Mouse (Mus musculus) hindbrain, embryonic 15.5 days (tissue): ENCODE measurements around the gene Bmp2k. TPM values are rescaled to one million over a fixed set of nuclear protein-coding genes. Genes with fewer than 3 reads are reported as not detected.
A peak's percentile ranks its signal among the peaks of the same experiment; 100 is the strongest.

Experiments
- ATAC-seq: fragments of 200-750 bp; cut with Nextera tagmentation; 2 replicates; pipeline ENCODE4 v1.8.0; 2017; ENCODE audit warnings: low read depth, moderate number of reproducible peaks, moderate TSS enrichment; ENCODE audit not compliant: low FRiP score
- H3K27ac ChIP-seq: fragments of 300-500 bp; sonication (generic); replicated peaks from 2 replicates; pipeline ENCODE4 v1.5.1; 2015; ENCODE audit warnings: mild to moderate bottlenecking, inconsistent platforms
- H3K27me3 ChIP-seq: fragments of 300-500 bp; sonication (generic); 2 replicates; pipeline ENCODE4 v1.6.1; 2015; ENCODE audit warnings: control low read depth, inconsistent platforms
- H3K36me3 ChIP-seq: fragments of 300-500 bp; sonication (generic); 2 replicates; pipeline ENCODE4 v1.6.1; 2015; ENCODE audit warnings: control low read depth, inconsistent platforms
- H3K4me1 ChIP-seq: fragments of 300-500 bp; sonication (generic); replicated peaks from 2 replicates; pipeline ENCODE4 v1.6.1; 2015; ENCODE audit warnings: control low read depth, inconsistent platforms
- H3K4me2 ChIP-seq: fragments of 300-500 bp; sonication (generic); 2 replicates; pipeline ENCODE4 v1.6.1; 2015; ENCODE audit warnings: moderate library complexity, mild to moderate bottlenecking, inconsistent platforms
- H3K4me3 ChIP-seq: fragments of 300-500 bp; sonication (generic); 2 replicates; pipeline ENCODE4 v1.5.1; 2015; ENCODE audit warnings: mild to moderate bottlenecking, inconsistent platforms
- H3K9ac ChIP-seq: fragments of 300-500 bp; sonication (generic); 2 replicates; pipeline ENCODE4 v1.6.1; 2015; ENCODE audit warnings: inconsistent platforms
- H3K9me3 ChIP-seq: fragments of 300-500 bp; sonication (generic); 2 replicates; pipeline ENCODE4 v1.6.1; 2016; ENCODE audit warnings: control low read depth, inconsistent platforms
- WGBS: fragments of 180-500 bp; shearing (Covaris S2); methylation state at CpG from one replicate; pipeline ENCODE4 v1.1.7; 2015; 5-methylcytosine and 5-hydroxymethylcytosine counted together
- polyA plus RNA-seq: library from polyadenylated mRNA; unstranded; fragments of >200 nt; fragmentation: Nextera tagmentation; extraction: Ambion mirVana; gene quantifications from 2 replicates; pipeline ENCODE4 v1.2.1, GENCODE M21; 2015

Gene Bmp2k
- polyA plus RNA-seq, 1 experiment from 2014 or later = 9.9 TPM

- ATAC-seq = no peak
- H3K4me1 ChIP-seq = peaks cover 4% of the 10 kb centered on the region; the same call in 1 of the 2 replicates
These were observed 22.8 kb upstream of the Bmp2k start for GRCm38 (mm10) chr5:96974661-96975060.

GRCm38 (mm10) chr5:96975112-96975511 lies 22.4 kb upstream of the Bmp2k start:
- H3K9me3 ChIP-seq = no peaks in the 10 kb centered on the region
- ATAC-seq = no peak
- 76% methylated on average over 3 of the region's 3 CpGs for WGBS
- no peak overlapping the region for H3K4me2 ChIP-seq
- no peak overlapping the region for H3K4me3 ChIP-seq
- no peaks in the 10 kb centered on the region for H3K36me3 ChIP-seq
- no peak overlapping the region for H3K9ac ChIP-seq
- no peaks in the 10 kb centered on the region for H3K27me3 ChIP-seq
- no peak overlapping the region for H3K27ac ChIP-seq
- H3K4me1 ChIP-seq = peaks cover 8% of the 10 kb centered on the region

More at GRCm38 (mm10) chr5:96974661-96975060, 22.8 kb upstream of the Bmp2k start:
- 62% methylated on average over 1 of the region's 1 CpGs for WGBS
- H3K36me3 ChIP-seq = no peaks in the 10 kb centered on the region
- H3K27ac ChIP-seq = no peak overlapping the region
- H3K27me3 ChIP-seq = no peaks in the 10 kb centered on the region
- H3K9ac ChIP-seq = no peak overlapping the region
- H3K4me2 ChIP-seq = no peak overlapping the region
- H3K4me3 ChIP-seq = no peak overlapping the region
- no peaks in the 10 kb centered on the region for H3K9me3 ChIP-seq

GRCm38 (mm10) chr5:96976150-96976549 lies 21.3 kb upstream of the Bmp2k start:
- H3K4me3 ChIP-seq = no peak overlapping the region
- no peaks in the 10 kb centered on the region for H3K27me3 ChIP-seq
- no peak for ATAC-seq
- no peak overlapping the region for H3K4me2 ChIP-seq
- H3K9me3 ChIP-seq = no peaks in the 10 kb centered on the region
- H3K36me3 ChIP-seq = no peaks in the 10 kb centered on the region
- H3K9ac ChIP-seq = no peak overlapping the region
- no peak overlapping the region for H3K27ac ChIP-seq
- WGBS = 88% methylated on average over 3 of the region's 3 CpGs
- H3K4me1 ChIP-seq = peaks cover 15% of the 10 kb centered on the region

- Histone ChIP-seq H3K4me1 (peaks cover 15% of the 10 kb centered on the region), H3K9me3 (no peaks in the 10 kb centered on the region), H3K27ac (no peak overlapping the region), H3K4me2 (peak overlapping the region; percentile 32), H3K4me3 (no peak overlapping the region), H3K27me3 (no peaks in the 10 kb centered on the region), H3K36me3 (no peaks in the 10 kb centered on the region), H3K9ac (no peak overlapping the region)
- no peak for ATAC-seq
- 47% methylated on average over 13 of the region's 13 CpGs for WGBS
These were observed 18.0 kb upstream of the Bmp2k start for GRCm38 (mm10) chr5:96979296-96980007.

- H3K4me1 ChIP-seq = peaks cover 15% of the 10 kb centered on the region
- no peaks in the 10 kb centered on the region for H3K27me3 ChIP-seq
- H3K9me3 ChIP-seq = no peaks in the 10 kb centered on the region
- H3K4me2 ChIP-seq = peak overlapping the region; percentile 32
- 12% methylated on average over 15 of the region's 15 CpGs for WGBS
- H3K27ac ChIP-seq = 0 out of 2 replicates have a peak overlapping the region, but pooled peaks have one; percentile 20
- H3K36me3 ChIP-seq = no peaks in the 10 kb centered on the region
- no peak overlapping the region for H3K9ac ChIP-seq
- peak; percentile 66; the same call in 1 of the 2 replicates for ATAC-seq
- no peak overlapping the region for H3K4me3 ChIP-seq
These were observed 17.4 kb upstream of the Bmp2k start for GRCm38 (mm10) chr5:96980008-96980634.

GRCm38 (mm10) chr5:96981987-96982386 lies 15.5 kb upstream of the Bmp2k start:
- H3K9ac ChIP-seq = no peak overlapping the region
- H3K9me3 ChIP-seq = no peaks in the 10 kb centered on the region
- no peak overlapping the region for H3K4me3 ChIP-seq
- no peak overlapping the region for H3K27ac ChIP-seq
- no peaks in the 10 kb centered on the region for H3K36me3 ChIP-seq
- peaks cover 15% of the 10 kb centered on the region for H3K4me1 ChIP-seq
- H3K4me2 ChIP-seq = no peak overlapping the region
- WGBS = 74% methylated on average over 3 of the region's 3 CpGs
- no peaks in the 10 kb centered on the region for H3K27me3 ChIP-seq
- no peak for ATAC-seq

- no peak overlapping the region for H3K4me2 ChIP-seq
- no peaks in the 10 kb centered on the region for H3K27me3 ChIP-seq
- no peak overlapping the region for H3K27ac ChIP-seq
- WGBS = 87% methylated on average over 7 of the region's 7 CpGs
- H3K9me3 ChIP-seq = no peaks in the 10 kb centered on the region
- H3K4me3 ChIP-seq = no peak overlapping the region
- no peak overlapping the region for H3K9ac ChIP-seq
- H3K36me3 ChIP-seq = no peaks in the 10 kb centered on the region
- peaks cover 15% of the 10 kb centered on the region for H3K4me1 ChIP-seq
- no peak for ATAC-seq
These were observed 14.3 kb upstream of the Bmp2k start for GRCm38 (mm10) chr5:96983142-96983541.

- no peaks in the 10 kb centered on the region for H3K27me3 ChIP-seq
- ATAC-seq = no peak
- no peak overlapping the region for H3K27ac ChIP-seq
- H3K36me3 ChIP-seq = no peaks in the 10 kb centered on the region
- WGBS = 91% methylated on average over 3 of the region's 3 CpGs
- H3K4me2 ChIP-seq = no peak overlapping the region
- no peak overlapping the region for H3K4me3 ChIP-seq
- H3K4me1 ChIP-seq = no peaks in the 10 kb centered on the region
- no peak overlapping the region for H3K9ac ChIP-seq
- H3K9me3 ChIP-seq = no peaks in the 10 kb centered on the region
These were observed 10.6 kb upstream of the Bmp2k start for GRCm38 (mm10) chr5:96986850-96987249.

- no peak overlapping the region for H3K27ac ChIP-seq
- H3K36me3 ChIP-seq = no peaks in the 10 kb centered on the region
- no peak overlapping the region for H3K9ac ChIP-seq
- no peak overlapping the region for H3K4me3 ChIP-seq
- no peaks in the 10 kb centered on the region for H3K9me3 ChIP-seq
- no peak overlapping the region for H3K4me2 ChIP-seq
- ATAC-seq = no peak
- WGBS = 91% methylated on average over 4 of the region's 4 CpGs
- no peaks in the 10 kb centered on the region for H3K4me1 ChIP-seq
- no peaks in the 10 kb centered on the region for H3K27me3 ChIP-seq
These were observed 8.6 kb upstream of the Bmp2k start for GRCm38 (mm10) chr5:96988880-96989279.

- Histone ChIP-seq H3K27me3 (no peaks in the 10 kb centered on the region), H3K9me3 (no peaks in the 10 kb centered on the region), H3K27ac (no peak overlapping the region), H3K9ac (no peak overlapping the region), H3K36me3 (no peaks in the 10 kb centered on the region), H3K4me2 (no peak overlapping the region), H3K4me1 (peaks cover 5% of the 10 kb centered on the region), H3K4me3 (no peak overlapping the region)
- 93% methylated on average over 6 of the region's 6 CpGs for WGBS
- no peak for ATAC-seq
These were observed 6.3 kb upstream of the Bmp2k start for GRCm38 (mm10) chr5:96991156-96991555.

- H3K9me3 ChIP-seq = no peaks in the 10 kb centered on the region
- no peak overlapping the region for H3K4me2 ChIP-seq
- 94% methylated on average over 5 of the region's 5 CpGs for WGBS
- no peak overlapping the region for H3K4me3 ChIP-seq
- no peak for ATAC-seq
- no peak overlapping the region for H3K9ac ChIP-seq
- H3K36me3 ChIP-seq = no peaks in the 10 kb centered on the region
- peaks cover 12% of the 10 kb centered on the region for H3K4me1 ChIP-seq
- no peak overlapping the region for H3K27ac ChIP-seq
- no peaks in the 10 kb centered on the region for H3K27me3 ChIP-seq
These were observed 4.8 kb upstream of the Bmp2k start for GRCm38 (mm10) chr5:96992651-96993050.

- no peaks in the 10 kb centered on the region for H3K9me3 ChIP-seq
- H3K4me2 ChIP-seq = no peak overlapping the region
- ATAC-seq = no peak
- no peak overlapping the region for H3K27ac ChIP-seq
- no peaks in the 10 kb centered on the region for H3K27me3 ChIP-seq
- WGBS = 79% methylated on average over 8 of the region's 8 CpGs
- H3K36me3 ChIP-seq = no peaks in the 10 kb centered on the region
- no peak overlapping the region for H3K4me3 ChIP-seq
- H3K9ac ChIP-seq = no peak overlapping the region
- H3K4me1 ChIP-seq = peaks cover 12% of the 10 kb centered on the region
These were observed 4.4 kb upstream of the Bmp2k start for GRCm38 (mm10) chr5:96993057-96993456.
